Mouse (Mus musculus) neutrophil, adult 5-6 weeks (primary cell): ENCODE measurements around the gene Ago4. TPM values are rescaled to one million over a fixed set of nuclear protein-coding genes. Genes with fewer than 3 reads are reported as not detected.
"Not testable (repeated sequence)": the region's sequence is repeated elsewhere in the genome, so short reads cannot be mapped to it uniquely, and the experiment has no call there.

ENCODE experiments used
- ATAC-seq: fragments of 151-379, 151-347 bp; 2 replicates; pipeline ENCODE4 v1.8.0; 2017; ENCODE audit warnings: mild to moderate bottlenecking, moderate TSS enrichment; ENCODE audit not compliant: insufficient number of reproducible peaks, poor library complexity, low FRiP score, severe bottlenecking; ENCODE audit errors: extremely low read depth
- total RNA-seq: library from RNA; stranded (forward); fragments of 200-1000 nt; gene quantifications from 2 replicates; pipeline ENCODE4 v1.2.3, GENCODE M21; 2017

Gene Ago4
- 18.7 and 22.1 TPM in 2 replicates for total RNA-seq

- ATAC-seq: no peak
Observed at GRCm38 (mm10) chr4:126532827-126533728, at the start of gene Ago4. TSS of gene Ago4 (minus strand) at chr4:126533472.

GRCm38 (mm10) chr4:126579077-126579476, 45.8 kb upstream of the Ago4 start:
- no peak for ATAC-seq

GRCm38 (mm10) chr4:126577920-126578319, 44.6 kb upstream of the Ago4 start:
- no peak for ATAC-seq

- no peak for ATAC-seq
Observed at GRCm38 (mm10) chr4:126576281-126576680, 43.0 kb upstream of the Ago4 start.

GRCm38 (mm10) chr4:126569783-126570182, 36.5 kb upstream of the Ago4 start:
- no peak for ATAC-seq

GRCm38 (mm10) chr4:126567243-126567642, 34.0 kb upstream of the Ago4 start:
- no peak for ATAC-seq

DNA sequence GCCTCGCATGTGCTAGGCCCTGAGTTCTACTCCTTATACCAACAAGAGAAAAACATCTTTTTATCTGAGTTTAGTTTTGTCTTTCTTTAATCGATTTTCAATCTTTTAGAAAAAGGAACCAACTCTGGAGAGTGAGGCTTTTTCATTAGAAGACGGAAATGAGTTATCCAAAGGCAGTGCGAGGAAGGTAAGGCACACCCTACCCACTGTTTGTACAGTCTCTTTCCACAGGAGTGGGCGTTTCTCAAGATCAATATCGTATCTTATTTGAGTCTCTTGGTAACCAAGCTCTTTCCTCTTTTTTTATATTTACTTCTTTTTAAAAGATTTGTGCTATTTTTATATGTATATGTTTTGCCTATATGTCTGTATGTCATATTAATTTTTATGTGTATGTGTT, 30.5 kb upstream of the Ago4 start:
- ATAC-seq: no peak

- ATAC-seq: peak; percentile 94
Observed at GRCm38 (mm10) chr4:126556809-126557711, 23.8 kb upstream of the Ago4 start, which contains the start of gene Clspn. TSS of gene Clspn (plus strand) at chr4:126556935.

GRCm38 (mm10) chr4:126554462-126554861, 21.2 kb upstream of the Ago4 start:
- ATAC-seq: peak; percentile 36

- no peak for ATAC-seq
Observed at GRCm38 (mm10) chr4:126553685-126554084, 20.4 kb upstream of the Ago4 start.

GRCm38 (mm10) chr4:126553105-126553504, 19.8 kb upstream of the Ago4 start:
- peak; percentile 25; the same call in 1 of the 2 replicates for ATAC-seq

- ATAC-seq: no peak
Observed at GRCm38 (mm10) chr4:126552136-126552535, 18.9 kb upstream of the Ago4 start.

- ATAC-seq: no peak
Observed at GRCm38 (mm10) chr4:126546183-126546582, 12.9 kb upstream of the Ago4 start.

- no peak for ATAC-seq
Observed at GRCm38 (mm10) chr4:126545703-126546102, 12.4 kb upstream of the Ago4 start.

- no peak for ATAC-seq
Observed at GRCm38 (mm10) chr4:126545016-126545415, 11.7 kb upstream of the Ago4 start.

DNA sequence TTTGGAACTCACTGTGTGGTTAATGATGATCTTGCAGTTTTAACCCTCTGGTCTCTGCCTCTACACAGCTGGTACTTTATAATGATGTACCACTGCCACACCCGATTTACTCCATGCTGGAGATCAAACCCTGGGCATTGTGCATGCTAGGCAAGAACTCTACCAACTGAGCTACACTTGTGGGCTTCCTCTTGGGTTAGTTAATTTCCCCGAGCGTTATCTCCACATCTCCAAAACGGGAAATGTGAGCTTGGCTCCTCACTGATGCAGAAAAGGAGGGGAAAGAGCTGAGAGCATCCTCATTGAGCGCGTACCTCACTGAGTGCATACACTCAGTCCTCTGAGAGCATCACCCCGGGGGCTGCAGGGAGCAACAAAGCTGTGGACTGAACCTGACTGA, 9.6 kb upstream of the Ago4 start:
- no peak for ATAC-seq

DNA sequence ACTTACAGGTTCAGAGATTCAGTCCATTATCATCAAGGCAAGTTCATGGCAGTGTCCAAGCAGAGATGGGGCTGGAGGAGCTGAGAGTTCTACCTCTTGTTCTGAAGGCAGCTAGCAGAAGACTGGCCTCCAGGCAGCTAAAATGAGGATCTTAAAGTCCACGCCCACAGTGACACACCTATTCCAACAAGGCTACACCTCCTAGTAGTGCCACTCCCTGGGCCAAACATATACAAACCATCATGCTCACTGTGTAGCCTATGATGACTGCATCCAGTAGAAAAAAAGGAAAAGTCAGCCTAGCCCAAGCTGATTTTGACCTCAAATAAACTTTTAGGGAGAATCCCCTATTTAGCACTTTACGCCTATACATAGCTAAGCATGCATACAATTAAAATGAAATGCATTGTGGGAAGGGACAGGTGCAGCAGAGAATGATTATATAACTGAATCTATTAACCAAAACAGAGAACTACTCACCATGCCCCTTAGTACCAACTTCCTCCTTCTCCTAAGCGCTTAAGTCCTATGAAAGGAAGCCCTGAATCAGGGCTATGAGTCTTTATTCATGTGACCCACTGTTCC, 7.3 kb upstream of the Ago4 start:
- peak; percentile 60 for ATAC-seq

DNA sequence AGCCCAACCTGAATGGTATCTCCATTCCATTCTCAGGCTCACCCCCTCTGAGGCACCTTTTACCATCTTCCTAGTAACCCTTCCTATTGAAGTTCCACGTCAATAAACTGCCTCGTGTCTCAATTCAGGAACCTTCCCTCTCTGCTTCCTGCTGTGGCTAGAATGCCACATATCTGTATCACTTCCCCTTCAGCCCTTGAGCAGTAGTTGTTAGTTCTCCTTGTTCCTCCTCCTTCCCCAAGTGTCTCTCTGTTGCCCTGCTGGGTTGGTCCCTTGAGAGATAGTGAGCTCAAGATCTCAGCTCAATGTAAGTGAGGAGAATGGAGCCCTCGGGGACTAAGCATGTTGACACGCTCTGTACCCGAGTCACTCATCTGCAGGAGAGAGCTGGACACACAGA, 3.6 kb upstream of the Ago4 start:
- peak; percentile 79 for ATAC-seq

- not testable (repeated sequence) for ATAC-seq
Observed at GRCm38 (mm10) chr4:126535631-126536030, 2.4 kb upstream of the Ago4 start.
